Comparison of ENCODE assay signal across 18 mouse cellular contexts in genomic region chr17:29954316-29954715, GRCm38 (mm10). TPM values are rescaled to one million over a fixed set of nuclear protein-coding genes. Genes with fewer than 3 reads are reported as not detected.
DNase-seq lines count a peak whose midpoint lies in the region; ATAC-seq and TF ChIP-seq lines count a peak whose summit lies in the region.
"Had no signal": no experiment of that assay in that cellular context is flagged by ENCODE, and none has a peak within 500 bp of the region (broad histone marks: within the 10 kb centered on the region; RNA-seq: fewer than 3 reads in every experiment).

No protein-coding gene starts in this region.

- WGBS in intestine, embryonic 16.5 days: 61% methylated on average over 5 of the region's 5 CpGs
- 46% methylated on average over 5 of the region's 5 CpGs for WGBS in intestine, postnatal 0 days

- DNase-seq in cerebellum, postnatal 14 days: peak; percentile 30 to 39
- no peak for DNase-seq in cerebellum, adult 11-12 months
- DNase-seq in urinary bladder, postnatal 14 days (ENCODE audit: low spot score): peak; percentile 30
- no peak for DNase-seq in urinary bladder, postnatal 36 days (ENCODE audit: low spot score in 2 of 2)
- no peak for DNase-seq in adrenal gland, adult 18-20 months (ENCODE audit: low spot score in 2 of 2)
- DNase-seq: adrenal gland, adult 8-10 months; adrenal gland, postnatal 36 days; cerebellum, adult 8-10 months; forebrain, postnatal 0 days; gastrocnemius, postnatal 14 days had no signal

- H3K27me3 ChIP-seq in intestine, embryonic 16.5 days (replicated peaks; ENCODE audit: control insufficient read depth, insufficient read depth, low read length): no peaks in the 10 kb centered on the region
- no peaks in the 10 kb centered on the region for H3K27me3 ChIP-seq in intestine, postnatal 0 days (replicated peaks; ENCODE audit: control insufficient read depth, insufficient read depth, low read length)
- H3K27me3 ChIP-seq: CH12.LX; forebrain, embryonic 13.5 days; hindbrain, embryonic 12.5 days had no signal

- 0 out of 2 replicates have a peak, but pooled peaks have one; percentile 19 for ATAC-seq in intestine, embryonic 16.5 days
- no peak for ATAC-seq in intestine, postnatal 0 days
- ATAC-seq: forebrain, embryonic 13.5 days; forebrain, postnatal 0 days; hindbrain, embryonic 16.5 days; inflammation-experienced regulatory T-cells, adult 6 months had no signal

- H3K36me3 ChIP-seq in intestine, embryonic 16.5 days (ENCODE audit: control insufficient read depth, insufficient read depth, low read length): no peaks in the 10 kb centered on the region
- no peaks in the 10 kb centered on the region for H3K36me3 ChIP-seq in intestine, postnatal 0 days (ENCODE audit: control insufficient read depth, insufficient read depth)
- H3K36me3 ChIP-seq: embryonic facial prominence, embryonic 10.5 days; hindbrain, embryonic 12.5 days had no signal

- no peak overlapping the region for H3K27ac ChIP-seq in intestine, embryonic 16.5 days (ENCODE audit: low read length)
- no peak overlapping the region for H3K27ac ChIP-seq in intestine, postnatal 0 days (ENCODE audit: low read depth, low read length)
- H3K27ac ChIP-seq: embryonic facial prominence, embryonic 10.5 days; forebrain, embryonic 13.5 days; hindbrain, embryonic 12.5 days had no signal

- no peak overlapping the region for H3K4me3 ChIP-seq in intestine, embryonic 16.5 days (ENCODE audit: low read length)
- no peak overlapping the region for H3K4me3 ChIP-seq in intestine, postnatal 0 days (ENCODE audit: low read depth, low read length)
- H3K4me3 ChIP-seq: embryonic facial prominence, embryonic 10.5 days; forebrain, embryonic 13.5 days; hindbrain, embryonic 12.5 days had no signal

- H3K9me3 ChIP-seq in intestine, embryonic 16.5 days (ENCODE audit: control insufficient read depth, low read length): 0 out of 2 replicates have a peak, but pooled peaks cover under 1% of the 10 kb centered on the region
- no peaks in the 10 kb centered on the region; the same call in 1 of the 2 replicates for H3K9me3 ChIP-seq in intestine, postnatal 0 days (ENCODE audit: control insufficient read depth)
- H3K9me3 ChIP-seq: forebrain, embryonic 13.5 days; hindbrain, embryonic 12.5 days had no signal

- peaks cover 15% of the 10 kb centered on the region for H3K4me1 ChIP-seq in intestine, embryonic 16.5 days (ENCODE audit: control insufficient read depth, insufficient read depth, low read length)
- no peaks in the 10 kb centered on the region for H3K4me1 ChIP-seq in intestine, postnatal 0 days (replicated peaks; ENCODE audit: control insufficient read depth, insufficient read depth, low read length)

- no peak overlapping the region for H3K9ac ChIP-seq in intestine, embryonic 16.5 days (ENCODE audit: low read depth, low read length)
- H3K9ac ChIP-seq in intestine, postnatal 0 days (ENCODE audit: low read depth, low read length): no peak overlapping the region
- H3K9ac ChIP-seq: forebrain, embryonic 13.5 days; forebrain, postnatal 0 days; hindbrain, embryonic 12.5 days had no signal

- no peak for TF ChIP-seq CTCF in intestine, postnatal 0 days (IDR thresholded peaks at IDR 0.05; ENCODE audit: low read depth)

- H3K4me2 ChIP-seq in intestine, embryonic 16.5 days (ENCODE audit: low read depth, low read length): no peak overlapping the region
- no peak overlapping the region for H3K4me2 ChIP-seq in intestine, postnatal 0 days (replicated peaks; ENCODE audit: low read depth)
- H3K4me2 ChIP-seq: forebrain, embryonic 13.5 days; hindbrain, embryonic 12.5 days had no signal

RNA-seq across cellular contexts. Expression of gene Mdga1, which starts 15.6 kb away (rescaled TPM):
- polyA plus RNA-seq in intestine, embryonic 16.5 days (2015; fragmentation: Nextera tagmentation; extraction: Ambion mirVana): 0.86 and 1.6 TPM in 2 replicates
- 0.63 and 0.73 TPM in 2 replicates for polyA plus RNA-seq in intestine, postnatal 0 days (2015; fragmentation: Nextera tagmentation; extraction: Ambion mirVana)
- 1 to 10 TPM in 1 of 2 experiments, under 1 TPM in 1; 0.23 to 1.2 TPM for total RNA-seq in adrenal gland, adult 18-20 months (2021)
- polyA plus RNA-seq: inflammation-experienced regulatory T-cells, adult 6 months had no signal

RNA-seq across cellular contexts. Expression of gene Zfand3, which starts 50.2 kb away (rescaled TPM):
- 39.7 and 40.2 TPM in 2 replicates for polyA plus RNA-seq in intestine, embryonic 16.5 days (2015; fragmentation: Nextera tagmentation; extraction: Ambion mirVana)
- 38.0 and 40.5 TPM in 2 replicates for polyA plus RNA-seq in intestine, postnatal 0 days (2015; fragmentation: Nextera tagmentation; extraction: Ambion mirVana)
- 100 to 1,000 TPM; 162 to 171 TPM for total RNA-seq in adrenal gland, adult 18-20 months (2021)

Comparison
In these comparisons a context has a peak if more than half of its experiments do, and no peak if none do; other contexts are left out.
1. DNase-seq: peak in cerebellum, postnatal 14 days (2 of 2) and urinary bladder, postnatal 14 days (single experiment); none in cerebellum, adult 11-12 months (single experiment), urinary bladder, postnatal 36 days (0 of 2) and adrenal gland, adult 18-20 months (0 of 2).